Mouse (Mus musculus) hindbrain, postnatal 0 days (tissue): ENCODE measurements around the gene Xpc. TPM values are rescaled to one million over a fixed set of nuclear protein-coding genes. Genes with fewer than 3 reads are reported as not detected.
A peak's percentile ranks its signal among the peaks of the same experiment; 100 is the strongest.
"Not testable (repeated sequence)": the region's sequence is repeated elsewhere in the genome, so short reads cannot be mapped to it uniquely, and the experiment has no call there.

ENCODE experiments used
- ATAC-seq: fragments of 200-750 bp; cut with Nextera tagmentation; 2 replicates; pipeline ENCODE4 v1.8.0; 2017; ENCODE audit warnings: mild to moderate bottlenecking, moderate TSS enrichment, moderate library complexity
- DNase-seq: peaks from one replicate; pipeline ENCODE4 v3.0.0-alpha.2; 2015; ENCODE audit warnings: low spot score
- H3K27ac ChIP-seq: fragments of 300-500 bp; sonication (generic); 2 replicates; pipeline ENCODE4 v1.5.1; 2014; ENCODE audit warnings: mild to moderate bottlenecking
- H3K27me3 ChIP-seq: fragments of 300-500 bp; sonication (generic); 2 replicates; pipeline ENCODE4 v1.6.1; 2014; ENCODE audit warnings: low read length, mixed read lengths; ENCODE audit not compliant: insufficient read depth
- H3K36me3 ChIP-seq: fragments of 300-500 bp; sonication (generic); 2 replicates; pipeline ENCODE4 v1.6.1; 2014; ENCODE audit warnings: low read length, mixed read lengths; ENCODE audit not compliant: insufficient read depth
- H3K4me1 ChIP-seq: fragments of 300-500 bp; sonication (generic); 2 replicates; pipeline ENCODE4 v1.6.1; 2014; ENCODE audit warnings: antibody characterized with exemption, low read length, mixed read lengths; ENCODE audit not compliant: insufficient read depth
- H3K4me2 ChIP-seq: fragments of 300-500 bp; sonication (generic); 2 replicates; pipeline ENCODE4 v1.6.1; 2014; ENCODE audit warnings: low read depth, mild to moderate bottlenecking, low read length, moderate library complexity, mixed read lengths
- H3K4me3 ChIP-seq: fragments of 300-500 bp; sonication (generic); 2 replicates; pipeline ENCODE4 v1.5.1; 2014; ENCODE audit warnings: low read length
- H3K9ac ChIP-seq: fragments of 300-500 bp; sonication (generic); replicated peaks from 2 replicates; pipeline ENCODE4 v1.6.1; 2014; ENCODE audit warnings: mild to moderate bottlenecking, low read length, moderate library complexity, mixed read lengths
- H3K9me3 ChIP-seq: fragments of 300-500 bp; sonication (generic); 2 replicates; pipeline ENCODE4 v1.6.1; 2016; ENCODE audit warnings: low read length, mixed read lengths
- CTCF ChIP-seq: IDR thresholded peaks from 2 replicates; pipeline ENCODE4 v1.5.1; 2016; ENCODE audit warnings: antibody characterized with exemption, control low read depth, low read depth
- WGBS: fragments of 180-500 bp; shearing (Covaris S2); extraction: QIAGEN DNeasy Blood & Tissue Kit; methylation state at CpG from one replicate; pipeline ENCODE4 v1.1.7; 2014; 5-methylcytosine and 5-hydroxymethylcytosine counted together
- polyA plus RNA-seq: library from polyadenylated mRNA; unstranded; fragments of >200 nt; fragmentation: Nextera tagmentation; extraction: Ambion mirVana; gene quantifications from 2 replicates; pipeline ENCODE4 v1.2.1, GENCODE M21; 2015
- total RNA-seq: library from RNA; depleted of rRNA; stranded (reverse); fragments of >200 nt; gene quantifications from 2 replicates; pipeline ENCODE4 v1.2.3, GENCODE M21; 2014

Gene Xpc
- total and polyA plus RNA-seq, 2 experiments from 2014 or later = 10.8 to 11.9 TPM

DNA sequence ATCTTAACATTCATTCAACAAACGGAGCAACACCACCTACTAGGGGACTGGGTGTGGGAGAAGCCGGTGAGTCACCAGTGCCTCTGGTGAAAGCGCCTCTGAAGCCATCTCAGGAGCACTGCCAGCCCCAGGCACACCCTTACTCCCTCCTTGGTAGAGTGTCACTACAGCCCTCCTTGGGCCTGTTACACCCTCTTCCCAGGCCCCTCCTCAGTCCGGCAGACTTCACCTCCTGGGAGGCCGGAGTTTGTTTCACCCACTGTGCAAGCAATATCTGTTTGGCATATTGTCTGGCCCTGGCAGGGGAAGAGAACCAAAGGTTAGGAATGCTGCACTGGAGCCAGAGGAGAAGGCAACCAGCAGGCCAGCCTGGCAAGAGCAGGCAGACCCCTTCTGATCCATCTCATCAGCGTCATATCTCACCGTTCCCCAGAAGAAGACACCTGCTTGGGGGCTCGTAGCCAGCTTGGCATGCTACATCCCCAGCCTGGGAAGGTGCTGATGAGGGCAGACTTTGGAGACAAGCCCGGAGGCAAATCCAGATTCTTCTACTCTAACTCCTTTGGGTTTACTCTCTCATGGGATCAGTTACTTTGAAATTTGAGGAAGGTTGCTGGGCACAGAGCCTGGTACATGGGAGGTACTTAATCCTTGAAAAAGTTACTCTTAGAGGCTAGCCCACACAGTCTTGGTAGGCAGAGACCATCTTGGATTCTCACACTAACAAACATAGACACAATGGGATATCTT lies 41.1 kb downstream of the Xpc start:
- H3K36me3 ChIP-seq = peaks cover 30% of the 10 kb centered on the region; the same call in 1 of the 2 replicates
- H3K9me3 ChIP-seq = no peaks in the 10 kb centered on the region
- 44% methylated on average over 9 of the region's 9 CpGs for WGBS

DNA sequence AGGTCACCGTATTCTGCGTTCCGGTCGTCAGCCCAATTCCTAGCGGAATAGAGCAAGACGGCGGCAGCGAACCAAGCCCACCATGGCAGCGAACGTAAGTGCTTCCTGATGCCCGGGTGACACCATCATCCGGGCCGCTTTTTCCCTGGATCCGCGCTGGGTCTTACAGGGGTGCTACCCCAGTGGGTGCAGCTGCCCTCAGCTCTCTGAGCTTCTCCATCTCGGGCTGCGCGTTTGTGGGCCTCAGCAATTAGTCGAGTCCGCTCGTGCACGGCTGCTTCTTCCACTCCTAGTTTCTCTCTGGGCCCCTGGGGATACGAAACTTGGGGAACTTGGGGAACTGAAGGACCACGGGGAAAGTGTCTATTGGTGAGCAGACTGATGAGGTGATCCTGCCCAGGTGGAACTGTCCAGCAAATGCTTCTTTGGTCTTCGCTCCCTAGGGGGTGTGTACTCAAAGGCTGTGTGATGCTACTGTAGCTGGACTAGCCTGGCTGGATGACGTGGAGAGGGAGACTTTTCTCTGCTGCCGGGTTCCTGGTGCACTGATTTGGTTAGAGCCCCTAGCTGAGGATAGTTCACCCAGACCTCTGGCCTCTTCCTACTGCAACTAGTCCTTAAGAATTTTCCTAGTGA lies 41.8 kb downstream of the Xpc start:
- H3K4me2 ChIP-seq = peak overlapping the region; percentile 80
- under 1% methylated on average over 27 of the region's 27 CpGs for WGBS
- DNase-seq (no peak), ATAC-seq (peak; percentile 54)
- peaks cover 14% of the 10 kb centered on the region for H3K4me1 ChIP-seq
- H3K4me3 ChIP-seq = peak overlapping the region; percentile 87
- no peaks in the 10 kb centered on the region for H3K9me3 ChIP-seq
- peak overlapping the region; percentile 64 for H3K9ac ChIP-seq
- TF ChIP-seq CTCF = no peak
- H3K27ac ChIP-seq = peak overlapping the region; percentile 66
- H3K27me3 ChIP-seq = no peaks in the 10 kb centered on the region
- H3K36me3 ChIP-seq = peaks cover 23% of the 10 kb centered on the region; the same call in 1 of the 2 replicates

More for the DNA sequence above, 41.1 kb downstream of the Xpc start:
- H3K4me3 ChIP-seq = peak overlapping the region; percentile 87
- H3K27me3 ChIP-seq = no peaks in the 10 kb centered on the region
- H3K4me1 ChIP-seq = peaks cover 14% of the 10 kb centered on the region
- DNase-seq (no peak), ATAC-seq (no peak)
- TF ChIP-seq CTCF = no peak
- peak overlapping the region; percentile 64 for H3K9ac ChIP-seq
- peak overlapping the region; percentile 80 for H3K4me2 ChIP-seq
- peak overlapping the region; percentile 66; the same call in 1 of the 2 replicates for H3K27ac ChIP-seq

DNA sequence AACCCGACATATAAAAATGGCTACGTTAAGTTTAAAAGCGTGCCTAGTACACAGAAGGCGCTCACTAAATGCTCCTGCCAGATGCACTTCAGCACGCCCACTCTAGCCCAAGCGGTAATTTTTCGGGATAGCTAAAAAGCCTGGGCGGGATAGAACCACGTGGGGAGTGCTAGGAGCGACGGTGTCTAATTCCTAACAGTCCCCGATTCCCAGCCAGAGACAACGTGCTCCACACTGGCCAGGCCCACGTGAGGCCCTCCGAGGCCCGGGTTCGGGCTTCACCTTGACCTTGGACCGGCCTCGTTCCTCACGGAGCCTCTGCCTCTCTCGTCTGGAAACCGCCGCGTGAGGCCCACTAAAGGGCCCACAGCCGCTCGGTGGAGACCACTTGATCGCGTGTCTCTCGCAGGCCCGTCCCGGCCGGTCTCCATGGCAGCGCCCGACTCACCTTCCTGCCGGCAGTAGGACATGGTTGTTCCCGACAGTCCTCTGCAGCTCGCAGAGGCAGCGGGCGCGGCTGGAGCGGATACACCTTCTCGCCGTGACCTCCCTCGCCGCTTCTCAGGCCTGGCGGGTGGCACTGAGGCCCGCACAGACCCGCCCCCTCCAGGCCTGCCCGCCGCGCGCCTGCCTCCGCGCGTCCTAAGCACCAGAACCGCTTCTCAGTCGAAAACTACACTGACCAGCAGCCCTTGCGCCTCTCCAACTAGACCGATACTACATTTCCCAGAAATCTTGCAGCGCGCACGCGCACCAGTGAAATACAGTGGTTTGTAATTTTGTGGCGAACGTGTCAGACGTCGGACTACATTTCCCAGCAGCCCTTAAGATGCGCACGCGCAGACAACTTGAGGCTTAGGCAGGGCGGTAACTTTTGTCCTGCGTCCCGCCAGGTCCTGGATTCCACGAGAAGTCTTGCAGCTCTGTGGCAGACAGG lies 42.6 kb downstream of the Xpc start, which contains the start of the genes Chchd4 and Tmem43:
TSS of gene Chchd4 (minus strand) at position 679 of the 937 bp plus-strand sequence.
TSS of gene Tmem43 (plus strand) at position 836 of the 937 bp plus-strand sequence.
- peak within 1 kb of the TSS; percentile 87 for H3K4me3 ChIP-seq
- H3K27me3 ChIP-seq = no peaks in the 10 kb centered on the region
- peaks cover 14% of the 10 kb centered on the region for H3K4me1 ChIP-seq
- WGBS = under 1% methylated on average over 74 of the region's 74 CpGs
- no peak for TF ChIP-seq CTCF
- H3K36me3 ChIP-seq = peaks cover 17% of the 10 kb centered on the region; the same call in 1 of the 2 replicates
- H3K9ac ChIP-seq = peak within 1 kb of the TSS; percentile 70
- DNase-seq = peak; percentile 99
- H3K27ac ChIP-seq = peak within 1 kb of the TSS; percentile 82
- H3K4me2 ChIP-seq = peak within 1 kb of the TSS; percentile 80
- peak; percentile 96 for ATAC-seq
- H3K9me3 ChIP-seq = no peaks in the 10 kb centered on the region

GRCm38 (mm10) chr6:91472319-91472718 lies 43.4 kb downstream of the Xpc start:
- Histone ChIP-seq H3K4me2 (peak overlapping the region; percentile 80), H3K4me3 (peak overlapping the region; percentile 87), H3K4me1 (peaks cover 14% of the 10 kb centered on the region), H3K27me3 (no peaks in the 10 kb centered on the region), H3K27ac (0 out of 2 replicates have a peak overlapping the region, but pooled peaks have one; percentile 82), H3K9ac (peak overlapping the region; percentile 70), H3K9me3 (no peaks in the 10 kb centered on the region), H3K36me3 (peaks cover 10% of the 10 kb centered on the region; the same call in 1 of the 2 replicates)
- WGBS = 35% methylated on average over 6 of the region's 6 CpGs
- ATAC-seq = no peak
- TF ChIP-seq CTCF = no peak
- peak; percentile 12 for DNase-seq

GRCm38 (mm10) chr6:91471427-91471826 lies 44.3 kb downstream of the Xpc start:
- WGBS = 93% methylated on average over 3 of the region's 3 CpGs
- not testable (repeated sequence) for H3K27me3 ChIP-seq, H3K9ac ChIP-seq, H3K4me2 ChIP-seq, ATAC-seq, H3K9me3 ChIP-seq, DNase-seq, H3K4me3 ChIP-seq, H3K27ac ChIP-seq
- H3K36me3 ChIP-seq = peaks cover 15% of the 10 kb centered on the region; the same call in 1 of the 2 replicates
- peaks cover 14% of the 10 kb centered on the region for H3K4me1 ChIP-seq

DNA sequence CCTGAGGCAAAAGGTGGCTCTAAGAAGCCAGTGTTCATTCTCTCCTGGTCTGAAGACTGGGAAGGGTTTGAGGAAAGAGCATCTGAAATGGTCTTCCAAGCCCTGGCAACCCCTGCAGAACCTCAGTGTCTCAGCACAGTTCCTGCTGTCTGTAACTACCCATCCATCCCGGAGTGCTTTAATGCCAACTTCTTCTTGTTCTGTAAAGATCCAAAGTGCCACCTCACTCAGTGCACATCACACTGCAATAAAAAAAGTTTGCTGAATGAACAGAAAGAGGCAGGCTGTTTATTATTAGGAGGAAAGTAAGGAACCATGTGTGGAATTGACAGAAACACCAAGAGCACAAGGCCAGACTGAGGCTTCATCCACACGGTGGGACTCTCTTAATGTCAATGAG lies 45.0 kb downstream of the Xpc start:
- Histone ChIP-seq H3K4me1 (peaks cover 14% of the 10 kb centered on the region), H3K27me3 (no peaks in the 10 kb centered on the region), H3K36me3 (peaks cover 19% of the 10 kb centered on the region; the same call in 1 of the 2 replicates), H3K9ac (no peak overlapping the region), H3K4me3 (no peak overlapping the region), H3K27ac (no peak overlapping the region), H3K9me3 (no peaks in the 10 kb centered on the region), H3K4me2 (no peak overlapping the region)
- no peak for DNase-seq
- ATAC-seq = no peak
- TF ChIP-seq CTCF = no peak
- WGBS = 84% methylated on average over 2 of the region's 2 CpGs
